Mouse (Mus musculus): Measurements from ENCODE around the gene Hsd3b7.
A peak's percentile ranks its signal among the peaks of the same experiment; 100 is the strongest.

Hsd3b7 gene

GRCm38 (mm10) chr7:127776426-127776825 lies 24.0 kb upstream of the Hsd3b7 start, which contains the start of gene Setd1a:
Setd1a (plus strand) TSS chr7:127776670.
- DNase-seq (ENCODE audit: low read depth), result peak; percentile 53

- peak; percentile 62 for DNase-seq (ENCODE audit: low read depth)
These were observed 23.4 kb upstream of the Hsd3b7 start for GRCm38 (mm10) chr7:127776878-127777473.

GRCm38 (mm10) chr7:127777474-127778266 lies 22.7 kb upstream of the Hsd3b7 start:
- no peak for DNase-seq (ENCODE audit: low read depth)

- DNase-seq (ENCODE audit: low read depth), result no peak
These were observed 22.1 kb upstream of the Hsd3b7 start for GRCm38 (mm10) chr7:127778350-127778749.

- no peak for DNase-seq (ENCODE audit: low read depth)
These were observed 15.1 kb upstream of the Hsd3b7 start, which contains the start of gene Gm49388 for GRCm38 (mm10) chr7:127785308-127785707. Gm49388 (plus strand) TSS chr7:127785608.

- DNase-seq (ENCODE audit: low read depth), result no peak
These were observed 3.1 kb upstream of the Hsd3b7 start for GRCm38 (mm10) chr7:127797076-127797845.

GRCm38 (mm10) chr7:127798591-127798990 lies 1.8 kb upstream of the Hsd3b7 start:
- DNase-seq (ENCODE audit: low read depth), result no peak

GRCm38 (mm10) chr7:127799211-127799610 lies 1.2 kb upstream of the Hsd3b7 start:
- DNase-seq (ENCODE audit: low read depth), result no peak

- no peak for DNase-seq (ENCODE audit: low read depth)
These were observed 666 bp upstream of the Hsd3b7 start for GRCm38 (mm10) chr7:127799738-127800137.

- DNase-seq (ENCODE audit: low read depth), result peak; percentile 52
These were observed 712 bp downstream of the Hsd3b7 start for GRCm38 (mm10) chr7:127801010-127801621.

GRCm38 (mm10) chr7:127802313-127802712 lies 1.9 kb downstream of the Hsd3b7 start:
- no peak for DNase-seq (ENCODE audit: low read depth)

GRCm38 (mm10) chr7:127808821-127809220 lies 8.4 kb downstream of the Hsd3b7 start:
- no peak for DNase-seq (ENCODE audit: low read depth)

- DNase-seq (ENCODE audit: low read depth), result no peak
These were observed 9.4 kb downstream of the Hsd3b7 start for GRCm38 (mm10) chr7:127809846-127810245.

- no peak for DNase-seq (ENCODE audit: low read depth)
These were observed 10.2 kb downstream of the Hsd3b7 start for GRCm38 (mm10) chr7:127810650-127811049.

GRCm38 (mm10) chr7:127811240-127811639 lies 10.8 kb downstream of the Hsd3b7 start:
- no peak for DNase-seq (ENCODE audit: low read depth)

GRCm38 (mm10) chr7:127812292-127812691 lies 11.9 kb downstream of the Hsd3b7 start:
- DNase-seq (ENCODE audit: low read depth), result no peak

- DNase-seq (ENCODE audit: low read depth), result no peak
These were observed 13.4 kb downstream of the Hsd3b7 start for GRCm38 (mm10) chr7:127813821-127814220.

- no peak for DNase-seq (ENCODE audit: low read depth)
These were observed 14.0 kb downstream of the Hsd3b7 start for GRCm38 (mm10) chr7:127814241-127814921.

GRCm38 (mm10) chr7:127815116-127815665 lies 14.8 kb downstream of the Hsd3b7 start:
- DNase-seq (ENCODE audit: low read depth), result no peak

GRCm38 (mm10) chr7:127815954-127816821 lies 15.8 kb downstream of the Hsd3b7 start:
- no peak for DNase-seq (ENCODE audit: low read depth)

Data from fibroblast of lung, adult 2 months (primary cell).